Mouse (Mus musculus) lung, adult 2 months (tissue): ENCODE data around the gene Polr3gl. TPM values are rescaled to one million over a fixed set of nuclear protein-coding genes. Genes with fewer than 3 reads are reported as not detected.
A peak's percentile ranks its signal among the peaks of the same experiment; 100 is the strongest.

Experiments used
- DNase-seq: peaks from one replicate; pipeline ENCODE4 v3.0.0; 2022
- H3K4me1 ChIP-seq: fragments of 200-500 bp; 2 replicates; pipeline ENCODE4 v1.6.1; 2011; ENCODE audit warnings: low read length; ENCODE audit not compliant: control insufficient read depth, insufficient read depth
- H3K4me3 ChIP-seq: fragments of 200-500 bp; replicated peaks from 2 replicates; pipeline ENCODE3; 2011; ENCODE audit warnings: low read depth, mild to moderate bottlenecking, control low read depth, low read length; ENCODE audit errors: extremely low read depth
- CTCF ChIP-seq: fragments of 200-500 bp; IDR thresholded peaks from 2 replicates; pipeline ENCODE4 v1.5.1; 2011; ENCODE audit warnings: mild to moderate bottlenecking, low read length, control low read depth; ENCODE audit not compliant: insufficient read depth
- POLR2A ChIP-seq: fragments of 200-500 bp; IDR thresholded peaks from 2 replicates; pipeline ENCODE4 v1.6.1; 2011; ENCODE audit warnings: low read depth, mild to moderate bottlenecking, control low read depth, low read length, borderline replicate concordance; ENCODE audit errors: extremely low read depth
- WGBS: fragments of 180-500 bp; shearing (Covaris S2); methylation state at CpG from one replicate; pipeline ENCODE4 v1.1.7; 2018; 5-methylcytosine and 5-hydroxymethylcytosine counted together
- polyA plus RNA-seq: library from polyadenylated mRNA; depleted of rRNA; stranded (reverse); fragments of >200 nt; gene quantifications from 2 replicates; pipeline ENCODE4 v1.2.3, GENCODE M21; 2012

Gene Polr3gl
- polyA plus RNA-seq, 1 experiment, result 21.3 TPM

- DNase-seq, result no peak
- H3K4me3 ChIP-seq, result no peak overlapping the region
- TF ChIP-seq POLR2A (no peak), CTCF (no peak)
- H3K4me1 ChIP-seq, result peaks cover 30% of the 10 kb centered on the region
- 62% methylated on average over 8 of the region's 8 CpGs for WGBS
These were observed 27.1 kb downstream of the Polr3gl start for GRCm38 (mm10) chr3:96566661-96567450.

DNA sequence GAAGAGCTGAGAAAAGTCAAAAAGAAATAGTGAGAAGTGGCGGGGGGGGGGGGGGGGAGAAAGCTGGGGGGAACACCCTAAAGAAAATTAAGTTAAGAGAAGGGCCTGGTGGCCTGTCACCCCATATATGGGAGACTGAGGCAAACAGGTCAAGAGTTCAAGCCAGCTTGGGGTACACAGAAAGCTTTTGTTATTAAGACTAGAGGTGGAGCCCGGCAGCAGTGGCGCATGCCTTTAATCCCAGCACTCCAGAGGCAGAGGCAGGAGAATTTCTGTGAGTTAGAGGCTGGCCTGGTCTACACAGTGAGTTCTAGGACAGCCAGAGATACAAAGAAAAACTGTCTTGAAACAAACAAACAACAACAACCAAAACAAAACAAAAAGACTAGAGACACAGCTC lies 28.9 kb downstream of the Polr3gl start:
- H3K4me3 ChIP-seq, result no peak overlapping the region
- peaks cover 23% of the 10 kb centered on the region for H3K4me1 ChIP-seq
- no peak for TF ChIP-seq POLR2A
- TF ChIP-seq CTCF, result no peak
- WGBS, result 38% methylated on average over 3 of the region's 3 CpGs
- DNase-seq, result no peak

GRCm38 (mm10) chr3:96564633-96565032 lies 29.3 kb downstream of the Polr3gl start:
- peaks cover 23% of the 10 kb centered on the region for H3K4me1 ChIP-seq
- TF ChIP-seq CTCF, result no peak
- TF ChIP-seq POLR2A, result peak; percentile 44; the same call in 1 of the 2 replicates
- DNase-seq, result peak; percentile 53
- 9% methylated on average over 7 of the region's 7 CpGs for WGBS
- no peak overlapping the region for H3K4me3 ChIP-seq

- WGBS, result 14% methylated on average over 10 of the region's 10 CpGs
- peak; percentile 62 for DNase-seq
- peaks cover 22% of the 10 kb centered on the region for H3K4me1 ChIP-seq
- no peak overlapping the region for H3K4me3 ChIP-seq
- TF ChIP-seq POLR2A (no peak), CTCF (no peak)
These were observed 29.9 kb downstream of the Polr3gl start for GRCm38 (mm10) chr3:96563911-96564632.

- no peak for DNase-seq
- H3K4me1 ChIP-seq, result peaks cover 17% of the 10 kb centered on the region
- no peak overlapping the region for H3K4me3 ChIP-seq
- TF ChIP-seq CTCF (no peak), POLR2A (0 out of 2 replicates have a peak, but pooled peaks have one; percentile 7)
- WGBS, result 78% methylated on average over 8 of the region's 8 CpGs
These were observed 30.7 kb downstream of the Polr3gl start for GRCm38 (mm10) chr3:96563267-96563666.

DNA sequence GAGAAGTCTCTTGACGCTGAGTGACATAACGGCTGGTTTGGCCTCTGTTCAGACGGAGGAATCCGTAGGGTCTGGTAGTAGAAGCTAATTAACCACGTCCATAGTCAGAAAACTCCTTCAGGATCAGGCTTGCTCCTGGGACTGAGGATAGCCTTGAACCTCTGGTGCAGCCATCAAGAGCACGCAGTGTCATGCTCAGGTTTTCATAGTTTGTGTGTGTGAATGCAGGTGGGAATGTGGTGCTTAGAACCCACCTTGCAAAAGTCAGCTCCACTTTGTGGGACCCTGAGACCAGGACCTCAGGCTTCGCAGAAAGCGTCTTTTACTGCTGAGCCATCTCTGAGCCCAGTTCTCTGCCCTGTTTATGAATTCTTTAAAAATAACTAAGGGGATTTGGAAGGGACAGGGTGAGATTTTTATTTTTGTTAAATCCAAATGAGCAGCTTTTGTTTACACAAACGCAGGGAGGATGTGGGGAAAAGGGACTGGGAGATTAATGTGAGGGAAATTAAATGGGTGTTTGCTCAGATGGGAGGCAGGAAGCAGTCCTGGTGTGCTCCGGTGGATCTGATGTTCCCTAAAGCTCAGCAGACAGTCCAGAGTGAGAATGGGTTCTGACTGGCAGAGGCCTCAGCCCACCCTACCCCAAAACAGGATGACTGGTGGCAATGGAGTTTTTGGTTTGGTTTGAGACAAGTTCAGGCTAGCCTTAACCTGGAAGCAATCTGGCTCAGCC lies 31.9 kb downstream of the Polr3gl start:
- TF ChIP-seq POLR2A (peak; percentile 85), CTCF (no peak)
- Histone ChIP-seq H3K4me1 (peaks cover 17% of the 10 kb centered on the region), H3K4me3 (peak overlapping the region; percentile 70)
- 18% methylated on average over 10 of the region's 10 CpGs for WGBS
- no peak for DNase-seq

DNA sequence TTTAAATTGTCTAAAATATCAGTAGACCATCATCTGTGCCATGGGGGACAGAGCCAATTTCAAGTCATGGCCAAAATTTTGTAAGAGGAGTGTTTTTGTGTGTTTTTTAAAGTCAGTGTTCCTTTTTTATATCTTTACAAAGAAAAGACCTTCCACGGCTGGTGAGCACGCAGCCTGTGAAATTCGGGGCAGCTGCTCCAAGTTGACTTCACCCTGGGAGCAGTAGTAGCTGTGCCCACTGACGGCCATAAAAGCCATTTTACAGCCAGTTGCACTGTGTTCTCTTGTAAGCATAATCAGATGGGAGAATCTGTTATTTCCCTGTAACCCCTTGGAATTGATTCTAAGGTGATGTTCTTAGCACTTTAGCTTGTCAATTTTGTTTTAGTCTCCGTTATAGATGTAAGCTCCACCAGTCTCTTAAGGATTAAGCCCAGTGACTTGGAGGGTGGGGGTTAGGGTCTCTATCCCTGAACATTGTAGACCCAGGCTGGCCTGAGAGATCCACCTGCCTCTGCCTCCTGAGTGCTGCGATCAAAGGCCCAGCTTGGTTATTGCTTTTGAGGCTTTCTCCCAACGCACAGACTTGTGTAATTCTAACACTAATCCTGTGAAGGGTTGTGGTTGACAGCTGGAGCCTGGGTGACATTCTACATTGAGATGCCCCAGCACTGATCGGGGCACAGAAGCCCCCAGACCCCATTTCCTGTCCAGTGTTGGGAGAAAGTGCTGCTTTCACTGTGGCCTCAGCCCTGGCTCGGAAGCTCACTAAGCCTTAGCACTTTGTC lies 32.9 kb downstream of the Polr3gl start:
- Histone ChIP-seq H3K4me3 (peak overlapping the region; percentile 94), H3K4me1 (peaks cover 17% of the 10 kb centered on the region)
- 12% methylated on average over 9 of the region's 9 CpGs for WGBS
- no peak for DNase-seq
- TF ChIP-seq POLR2A (peak; percentile 79; the same call in 1 of the 2 replicates), CTCF (no peak)

GRCm38 (mm10) chr3:96559911-96560850 lies 33.8 kb downstream of the Polr3gl start:
- DNase-seq, result peak; percentile 55
- TF ChIP-seq CTCF (no peak), POLR2A (peak; percentile 65; the same call in 1 of the 2 replicates)
- 4% methylated on average over 23 of the region's 23 CpGs for WGBS
- peaks cover 20% of the 10 kb centered on the region for H3K4me1 ChIP-seq
- H3K4me3 ChIP-seq, result peak overlapping the region; percentile 94
